Mouse (Mus musculus) neutrophil, adult 5-6 weeks (primary cell): ENCODE data around the gene Hipk1. TPM values are rescaled to one million over a fixed set of nuclear protein-coding genes. Genes with fewer than 3 reads are reported as not detected.
A peak's percentile ranks its signal among the peaks of the same experiment; 100 is the strongest.
"Not testable (repeated sequence)": the region's sequence is repeated elsewhere in the genome, so short reads cannot be mapped to it uniquely, and the experiment has no call there.

Experiments
- ATAC-seq: fragments of 151-379, 151-347 bp; 2 replicates; pipeline ENCODE4 v1.8.0; 2017; ENCODE audit warnings: mild to moderate bottlenecking, moderate TSS enrichment; ENCODE audit not compliant: insufficient number of reproducible peaks, poor library complexity, low FRiP score, severe bottlenecking; ENCODE audit errors: extremely low read depth
- total RNA-seq: library from RNA; stranded (forward); fragments of 200-1000 nt; gene quantifications from 2 replicates; pipeline ENCODE4 v1.2.3, GENCODE M21; 2017

Gene Hipk1
- 231 and 247 TPM in 2 replicates for total RNA-seq

- ATAC-seq: peak; percentile 95
Measured at GRCm38 (mm10) chr3:103791230-103792110, at the start of gene Hipk1. Gene Hipk1 (minus strand): TSS chr3:103791563.

- not testable (repeated sequence) for ATAC-seq
Measured at GRCm38 (mm10) chr3:103840946-103841345, 49.6 kb upstream of the Hipk1 start.

GRCm38 (mm10) chr3:103840195-103840594 is 48.8 kb upstream of the Hipk1 start:
- not testable (repeated sequence) for ATAC-seq

- no peak for ATAC-seq
Measured at GRCm38 (mm10) chr3:103839711-103840110, 48.3 kb upstream of the Hipk1 start.

GRCm38 (mm10) chr3:103836453-103836852 is 45.1 kb upstream of the Hipk1 start:
- ATAC-seq: no peak

- peak; percentile 56; the same call in 1 of the 2 replicates for ATAC-seq
Measured at GRCm38 (mm10) chr3:103835951-103836310, 44.6 kb upstream of the Hipk1 start.

- ATAC-seq: no peak
Measured at GRCm38 (mm10) chr3:103835272-103835950, 44.0 kb upstream of the Hipk1 start.

- ATAC-seq: no peak
Measured at GRCm38 (mm10) chr3:103834001-103834400, 42.6 kb upstream of the Hipk1 start.

GRCm38 (mm10) chr3:103832426-103832825 is 41.1 kb upstream of the Hipk1 start, which contains the start of gene Bcl2l15:
Gene Bcl2l15 (plus strand): TSS chr3:103832601.
- ATAC-seq: no peak

GRCm38 (mm10) chr3:103831146-103831545 is 39.8 kb upstream of the Hipk1 start:
- no peak for ATAC-seq

GRCm38 (mm10) chr3:103830681-103831080 is 39.3 kb upstream of the Hipk1 start:
- not testable (repeated sequence) for ATAC-seq

GRCm38 (mm10) chr3:103829036-103829435 is 37.7 kb upstream of the Hipk1 start:
- no peak for ATAC-seq

- ATAC-seq: no peak
Measured at GRCm38 (mm10) chr3:103827548-103827947, 36.2 kb upstream of the Hipk1 start.

- no peak for ATAC-seq
Measured at GRCm38 (mm10) chr3:103810967-103811366, 19.6 kb upstream of the Hipk1 start.

- ATAC-seq: peak; percentile 13; the same call in 1 of the 2 replicates
Measured at GRCm38 (mm10) chr3:103809799-103810150, 18.4 kb upstream of the Hipk1 start.

- ATAC-seq: peak; percentile 87
Measured at GRCm38 (mm10) chr3:103808891-103809798, 17.8 kb upstream of the Hipk1 start, which contains the start of the genes Dclre1b, Ap4b1 and Gm43064. Gene Dclre1b (minus strand): TSS chr3:103809444. Gene Ap4b1 (plus strand): TSS chr3:103809520. Gene Gm43064 (plus strand): TSS chr3:103809573.

GRCm38 (mm10) chr3:103805671-103806070 is 14.3 kb upstream of the Hipk1 start:
- ATAC-seq: no peak

GRCm38 (mm10) chr3:103802861-103803260 is 11.5 kb upstream of the Hipk1 start:
- no peak for ATAC-seq
